Mouse (Mus musculus) erythroblast, embryonic 14.5 days (primary cell): ENCODE measurements around the gene Nkpd1.

ENCODE experiments used
- GATA1 ChIP-seq: IDR thresholded peaks from 2 replicates; pipeline ENCODE4 v1.6.1; 2012; ENCODE audit warnings: low read length, inconsistent platforms, mixed read lengths
- TAL1 ChIP-seq: IDR thresholded peaks from 3 replicates; pipeline ENCODE4 v1.6.1; 2012; ENCODE audit warnings: low read length, inconsistent platforms, mixed read lengths

DNA sequence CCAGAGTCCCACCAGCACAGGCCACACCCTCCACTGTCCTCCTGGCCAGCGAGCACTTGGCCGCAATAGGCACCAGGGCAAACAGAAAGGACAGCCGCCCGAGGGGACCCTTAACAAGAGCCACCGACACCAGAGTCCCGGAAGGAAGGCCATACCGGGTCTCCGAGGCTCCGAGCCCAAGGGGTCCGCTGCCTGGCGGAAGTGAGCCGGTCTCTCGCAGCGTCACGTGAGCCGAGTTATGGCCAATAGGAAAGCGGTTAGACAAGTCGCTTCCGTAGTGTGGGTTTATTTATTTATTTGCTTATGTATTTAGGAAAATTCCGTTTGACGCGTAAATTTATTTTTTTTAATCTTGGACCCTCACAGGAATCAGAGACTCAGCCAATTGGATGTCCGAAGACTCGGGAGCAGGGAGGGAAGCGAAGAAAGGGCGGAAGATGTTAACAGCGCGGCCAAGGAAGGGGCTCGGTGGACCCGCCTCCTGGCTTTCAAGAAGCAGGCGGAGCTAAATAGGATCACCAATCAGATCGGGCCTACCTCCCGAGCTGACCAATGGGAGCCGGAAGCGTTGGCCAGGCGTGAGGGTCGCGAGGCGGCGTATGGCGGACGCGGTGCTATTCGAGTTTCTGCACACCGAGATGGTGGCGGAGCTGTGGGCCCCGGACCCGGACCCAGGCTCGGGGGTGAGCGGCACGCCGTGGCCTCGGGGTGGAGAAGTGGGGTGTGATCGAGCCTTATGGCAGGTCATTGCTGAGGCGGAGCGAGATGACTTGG is 9.3 kb upstream of the Nkpd1 start, which contains the start of the genes Bloc1s3 and Trappc6a:
- no peak for TF ChIP-seq TAL1
- no peak for TF ChIP-seq GATA1
